Mouse (Mus musculus) heart, adult 2 months (tissue): ENCODE data around the gene Tsc1. TPM values are rescaled to one million over a fixed set of nuclear protein-coding genes. Genes with fewer than 3 reads are reported as not detected.

Experiments
- DNase-seq, 2 experiments: peaks; one replicate each; pipeline ENCODE4 v3.0.0; 2021
- H3K27ac ChIP-seq: fragments of 200-600 bp; 2 replicates; pipeline ENCODE4 v1.8.1; 2022
- H3K27me3 ChIP-seq: fragments of 200-500 bp; 2 replicates; pipeline ENCODE4 v1.6.1; 2012; ENCODE audit warnings: mild to moderate bottlenecking, low read length, inconsistent platforms, mixed read lengths; ENCODE audit not compliant: control insufficient read depth, insufficient read depth
- H3K36me3 ChIP-seq: fragments of 200-500 bp; 2 replicates; pipeline ENCODE4 v1.6.1; 2012; ENCODE audit warnings: low read length, inconsistent platforms; ENCODE audit not compliant: control insufficient read depth, insufficient read depth
- H3K4me1 ChIP-seq: fragments of 200-500 bp; 2 replicates; pipeline ENCODE4 v1.6.1; 2011; ENCODE audit warnings: low read length; ENCODE audit not compliant: control insufficient read depth, insufficient read depth
- H3K4me3 ChIP-seq: fragments of 200-600 bp; 2 replicates; pipeline ENCODE4 v1.8.1; 2022
- H3K79me2 ChIP-seq: fragments of 200-500 bp; replicated peaks from 2 replicates; pipeline ENCODE4 v1.6.1; 2012; ENCODE audit warnings: mild to moderate bottlenecking, inconsistent platforms, low read length, moderate library complexity, mixed read lengths; ENCODE audit not compliant: control insufficient read depth, insufficient read depth
- H3K9ac ChIP-seq: fragments of 200-500 bp; 2 replicates; pipeline ENCODE4 v1.6.1; 2012; ENCODE audit warnings: low read depth, mild to moderate bottlenecking, control low read depth, inconsistent platforms, low read length, mixed read lengths
- CTCF ChIP-seq: fragments of 200-600 bp; IDR thresholded peaks from 2 replicates; pipeline ENCODE4 v1.8.1; 2022; ENCODE audit warnings: antibody characterized with exemption, mild to moderate bottlenecking, moderate library complexity
- EP300 ChIP-seq: fragments of 200-500 bp; IDR thresholded peaks from 2 replicates; pipeline ENCODE4 v1.6.1; 2011; ENCODE audit warnings: low read depth, low read length, control low read depth; ENCODE audit not compliant: insufficient read depth
- POLR2A ChIP-seq: fragments of 200-500 bp; IDR thresholded peaks from 2 replicates; pipeline ENCODE4 v1.6.1; 2011; ENCODE audit warnings: mild to moderate bottlenecking, low read depth, low read length, control low read depth; ENCODE audit not compliant: insufficient read depth
- WGBS: fragments of 180-500 bp; shearing (Covaris S2); methylation state at CpG from one replicate; pipeline ENCODE4 v1.1.7; 2018; 5-methylcytosine and 5-hydroxymethylcytosine counted together
- intact Hi-C: fragments of 180-260 bp; cut with DNase I; formaldehyde crosslinking; loops from one replicate; pipeline ENCODE4 v1.15.1; 2025
- polyA plus RNA-seq: library from polyadenylated mRNA; depleted of rRNA; stranded (reverse); fragments of >200 nt; gene quantifications from 2 replicates; pipeline ENCODE4 v1.2.3, GENCODE M21; 2012
- total RNA-seq, 2 experiments: library from RNA; stranded (reverse); gene quantifications; 2 replicates each; pipeline ENCODE4 v1.2.3; 2021

Gene Tsc1
- total and polyA plus RNA-seq, 3 experiments, result 11.5 to 29.3 (median 24.9) TPM

DNA sequence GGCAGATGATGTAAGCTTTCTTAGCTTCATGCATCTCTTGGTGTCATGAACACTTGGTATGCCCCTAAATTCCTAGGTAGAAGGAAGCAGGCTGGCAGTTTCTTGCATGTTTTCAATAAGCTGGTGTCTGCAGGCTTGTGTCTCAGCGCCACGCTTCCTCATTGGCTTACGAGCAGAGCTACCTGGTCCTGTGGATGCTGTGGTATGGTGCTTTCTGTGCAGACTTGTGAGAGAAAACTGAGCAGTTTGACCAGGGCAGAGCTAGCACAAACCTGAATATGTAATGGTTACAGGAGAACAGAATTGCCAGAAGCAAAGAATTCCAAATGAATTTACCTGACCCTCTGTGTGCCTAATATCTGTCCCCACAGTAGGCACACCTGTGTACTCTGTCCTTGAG, 2.1 kb downstream of the Tsc1 start:
- Histone ChIP-seq H3K9ac (no peak overlapping the region), H3K79me2 (peaks cover 7% of the 10 kb centered on the region), H3K4me3 (no peak overlapping the region), H3K27ac (no peak overlapping the region), H3K4me1 (no peaks in the 10 kb centered on the region), H3K36me3 (no peaks in the 10 kb centered on the region), H3K27me3 (no peaks in the 10 kb centered on the region)
- intact Hi-C loops, result loop anchor here (5.0 kb wide), 2 partner anchors 56 to 131 kb away; partner anchors contain the start of gene Ralgds
- 91% methylated on average over 3 of the region's 3 CpGs for WGBS
- DNase-seq, result no peak
- TF ChIP-seq EP300 (no peak), CTCF (no peak), POLR2A (no peak)

GRCm38 (mm10) chr2:28650526-28650925, 9.5 kb downstream of the Tsc1 start:
- Histone ChIP-seq H3K4me3 (no peak overlapping the region), H3K4me1 (peaks cover 3% of the 10 kb centered on the region), H3K36me3 (no peaks in the 10 kb centered on the region), H3K79me2 (peaks cover 10% of the 10 kb centered on the region), H3K27ac (no peak overlapping the region), H3K27me3 (no peaks in the 10 kb centered on the region), H3K9ac (no peak overlapping the region)
- no peak for DNase-seq
- TF ChIP-seq CTCF (no peak), EP300 (no peak), POLR2A (no peak)
- intact Hi-C loops, result no loop called here

- no peaks in the 10 kb centered on the region for H3K27me3 ChIP-seq
- no peak overlapping the region for H3K9ac ChIP-seq
- no peaks in the 10 kb centered on the region for H3K36me3 ChIP-seq
- peaks cover 7% of the 10 kb centered on the region; the same call in 1 of the 2 replicates for H3K79me2 ChIP-seq
- DNase-seq, result no peak
- WGBS, result 95% methylated on average over 7 of the region's 7 CpGs
- peaks cover 3% of the 10 kb centered on the region for H3K4me1 ChIP-seq
- intact Hi-C loops, result no loop called here
- no peak overlapping the region for H3K27ac ChIP-seq
- H3K4me3 ChIP-seq, result no peak overlapping the region
- TF ChIP-seq CTCF, result no peak
- TF ChIP-seq POLR2A, result no peak
- TF ChIP-seq EP300, result no peak
Observed at GRCm38 (mm10) chr2:28653351-28653750, 12.3 kb downstream of the Tsc1 start.

GRCm38 (mm10) chr2:28654295-28654694, 13.3 kb downstream of the Tsc1 start:
- WGBS, result 69% methylated on average over 2 of the region's 2 CpGs
- intact Hi-C loops, result no loop called here
- H3K79me2 ChIP-seq, result peaks cover 7% of the 10 kb centered on the region; the same call in 1 of the 2 replicates
- peak; percentile 60 for TF ChIP-seq CTCF
- no peak for TF ChIP-seq POLR2A
- DNase-seq, result no peak
- no peak overlapping the region for H3K4me3 ChIP-seq
- no peaks in the 10 kb centered on the region for H3K36me3 ChIP-seq
- H3K27me3 ChIP-seq, result no peaks in the 10 kb centered on the region
- H3K4me1 ChIP-seq, result peaks cover 3% of the 10 kb centered on the region
- H3K9ac ChIP-seq, result no peak overlapping the region
- no peak overlapping the region for H3K27ac ChIP-seq

GRCm38 (mm10) chr2:28656216-28656615, 15.2 kb downstream of the Tsc1 start:
- Histone ChIP-seq H3K79me2 (peaks cover 4% of the 10 kb centered on the region; the same call in 1 of the 2 replicates), H3K27ac (no peak overlapping the region), H3K4me3 (no peak overlapping the region), H3K36me3 (no peaks in the 10 kb centered on the region), H3K27me3 (no peaks in the 10 kb centered on the region), H3K4me1 (no peaks in the 10 kb centered on the region), H3K9ac (no peak overlapping the region)
- intact Hi-C loops, result no loop called here
- 77% methylated on average over 8 of the region's 8 CpGs for WGBS
- TF ChIP-seq EP300, result no peak
- no peak for TF ChIP-seq POLR2A
- TF ChIP-seq CTCF, result no peak
- DNase-seq, result no peak

- Histone ChIP-seq H3K4me1 (no peaks in the 10 kb centered on the region), H3K9ac (no peak overlapping the region), H3K79me2 (no peaks in the 10 kb centered on the region), H3K36me3 (no peaks in the 10 kb centered on the region), H3K27me3 (no peaks in the 10 kb centered on the region), H3K4me3 (no peak overlapping the region), H3K27ac (no peak overlapping the region)
- TF ChIP-seq POLR2A, result no peak
- no peak for TF ChIP-seq CTCF
- no peak for TF ChIP-seq EP300
- WGBS, result 94% methylated on average over 3 of the region's 3 CpGs
- intact Hi-C loops, result no loop called here
- DNase-seq, result no peak
Observed at GRCm38 (mm10) chr2:28662891-28663290, 21.9 kb downstream of the Tsc1 start.

DNA sequence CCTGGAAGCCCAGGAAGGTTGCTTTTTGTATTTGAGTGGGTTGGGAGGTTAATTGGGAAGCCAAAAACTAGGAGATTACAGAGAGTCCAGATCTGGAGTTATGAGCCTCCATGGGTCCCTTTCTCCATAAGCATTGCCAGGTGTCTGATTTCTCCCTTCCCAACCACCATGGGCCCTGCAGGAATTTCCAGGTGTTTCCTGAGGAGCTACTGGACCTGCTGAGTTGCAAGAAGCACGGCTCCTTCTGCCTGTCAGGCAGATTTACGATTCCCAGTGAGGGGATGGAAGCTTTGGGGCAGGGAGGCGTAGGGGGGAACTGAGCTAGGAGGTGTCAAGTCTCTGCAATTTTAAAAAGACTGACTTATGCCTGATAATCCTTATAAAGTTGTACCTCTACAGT, 24.8 kb downstream of the Tsc1 start:
- no peaks in the 10 kb centered on the region for H3K4me1 ChIP-seq
- H3K4me3 ChIP-seq, result no peak overlapping the region
- no peaks in the 10 kb centered on the region for H3K36me3 ChIP-seq
- WGBS, result 83% methylated on average over 3 of the region's 3 CpGs
- DNase-seq, result no peak
- TF ChIP-seq EP300 (no peak), POLR2A (no peak), CTCF (no peak)
- intact Hi-C loops, result no loop called here
- no peaks in the 10 kb centered on the region for H3K79me2 ChIP-seq
- no peak overlapping the region for H3K27ac ChIP-seq
- H3K27me3 ChIP-seq, result no peaks in the 10 kb centered on the region
- no peak overlapping the region for H3K9ac ChIP-seq
